Mouse (Mus musculus) MEL (cell line): ENCODE results near the gene Fbxw15. TPM values are rescaled to one million over a fixed set of nuclear protein-coding genes. Genes with fewer than 3 reads are reported as not detected.
"Not testable (repeated sequence)": the region's sequence is repeated elsewhere in the genome, so short reads cannot be mapped to it uniquely, and the experiment has no call there.

Experiments used
- DNase-seq: peaks from one replicate; pipeline ENCODE4 v3.0.0; 2011; ENCODE audit warnings: low read depth, low spot score
- H3K27ac ChIP-seq: 2 replicates; pipeline ENCODE4 v1.5.1; 2012; ENCODE audit warnings: low read depth, mild to moderate bottlenecking, control low read depth, low read length, moderate library complexity; ENCODE audit not compliant: control insufficient read depth
- H3K27me3 ChIP-seq, 2 experiments: fragments of 150-350 bp in 1 of 2; sonication (generic) in 1 of 2; 2 replicates each; pipeline ENCODE4 v1.6.1; 2012; ENCODE audit warnings: low read length in 2 of 2, mild to moderate bottlenecking in 2 of 2, improper control_type of control experiment in 1 of 2, moderate library complexity in 1 of 2; ENCODE audit not compliant: insufficient read depth in 2 of 2, control insufficient read depth in 1 of 2
- H3K36me3 ChIP-seq, 2 experiments: 2 replicates each; pipeline ENCODE4 v1.6.1; 2012 to 2014; ENCODE audit warnings: low read length in 2 of 2, improper control_type of control experiment in 1 of 2, inconsistent platforms in 1 of 2, mild to moderate bottlenecking in 1 of 2; ENCODE audit not compliant: insufficient read depth in 2 of 2, control insufficient read depth in 1 of 2
- H3K4me1 ChIP-seq, 2 experiments: fragments of 150-350 bp in 1 of 2; sonication (generic) in 1 of 2; 2 replicates each; pipeline ENCODE4 v1.6.1; 2012; ENCODE audit warnings: low read length in 2 of 2, improper control_type of control experiment in 1 of 2, mild to moderate bottlenecking in 1 of 2; ENCODE audit not compliant: insufficient read depth in 2 of 2, control insufficient read depth in 1 of 2
- H3K4me3 ChIP-seq, 2 experiments: fragments of 150-350 bp in 1 of 2; sonication (generic) in 1 of 2; 2 replicates each; pipeline ENCODE4 v1.5.1; 2012; ENCODE audit warnings: low read depth in 2 of 2, low read length in 2 of 2, mild to moderate bottlenecking in 2 of 2, moderate library complexity in 2 of 2, control low read depth in 1 of 2, improper control_type of control experiment in 1 of 2; ENCODE audit not compliant: control insufficient read depth in 1 of 2, insufficient read depth in 1 of 2
- H3K79me2 ChIP-seq: 2 replicates; pipeline ENCODE4 v1.6.1; 2012; ENCODE audit warnings: mild to moderate bottlenecking, low read length, moderate library complexity; ENCODE audit not compliant: control insufficient read depth, poor library complexity, insufficient read depth
- H3K9ac ChIP-seq: 2 replicates; pipeline ENCODE4 v1.6.1; 2012; ENCODE audit warnings: low read depth, mild to moderate bottlenecking, control low read depth, low read length, moderate library complexity; ENCODE audit not compliant: control insufficient read depth, poor library complexity, severe bottlenecking
- H3K9me3 ChIP-seq: fragments of 150-350 bp; sonication (generic); replicated peaks from 2 replicates; pipeline ENCODE4 v1.6.1; 2012; ENCODE audit warnings: mild to moderate bottlenecking, low read length, improper control_type of control experiment, moderate library complexity; ENCODE audit not compliant: insufficient read depth
- CTCF ChIP-seq, 3 experiments: IDR thresholded peaks in 2 of 3; conservative IDR thresholded peaks in 1 of 3; 2 replicates each; pipeline ENCODE4 v1.5.1; 2011 to 2012; ENCODE audit warnings: low read length in 3 of 3, low read depth in 2 of 3, mild to moderate bottlenecking in 2 of 3, improper control_type of control experiment in 1 of 3, inconsistent platforms in 1 of 3, mixed read lengths in 1 of 3, moderate library complexity in 1 of 3; ENCODE audit not compliant: control insufficient read depth in 1 of 3, insufficient read depth in 1 of 3, poor library complexity in 1 of 3, severe bottlenecking in 1 of 3
- MEF2A ChIP-seq: IDR thresholded peaks from 2 replicates; pipeline ENCODE4 v1.6.1; 2014; ENCODE audit warnings: low read depth, mild to moderate bottlenecking, inconsistent platforms, low read length, improper control_type of control experiment; ENCODE audit not compliant: poor library complexity, insufficient replicate concordance, severe bottlenecking; ENCODE audit errors: extremely low read depth
- SIN3A ChIP-seq: IDR thresholded peaks from 2 replicates; pipeline ENCODE4 v1.6.1; 2012; ENCODE audit warnings: low read length, improper control_type of control experiment, inconsistent platforms
- SMC3 ChIP-seq: IDR thresholded peaks from 2 replicates; pipeline ENCODE4 v1.6.1; 2011; ENCODE audit warnings: low read depth, low read length, improper control_type of control experiment
- USF1 ChIP-seq: IDR thresholded peaks from 2 replicates; pipeline ENCODE4 v1.6.1; 2014; ENCODE audit warnings: low read depth, mild to moderate bottlenecking, inconsistent platforms, low read length, improper control_type of control experiment, moderate library complexity
- polyA plus RNA-seq, 2 experiments: library from polyadenylated mRNA; stranded (reverse) in 1 of 2; unstranded in 1 of 2; fragments of >175 nt in 1 of 2; fragments of >200 nt in 1 of 2; gene quantifications; 2 replicates each; pipeline versions ENCODE4 v1.2.1 to v1.2.4; 2012; ENCODE audit warnings: low replicate concordance in 2 of 2, low read depth in 1 of 2; ENCODE audit not compliant: insufficient read length in 2 of 2, insufficient read depth in 1 of 2, missing spikeins in 1 of 2
- total RNA-seq: library from RNA; depleted of rRNA; stranded (reverse); fragments of 300-350 nt; gene quantifications from 2 replicates; pipeline ENCODE4 v1.2.3, GENCODE M21; 2012; rRNA removed

Gene Fbxw15
- not detected in 2 replicates for total RNA-seq
- not detected for polyA plus RNA-seq

- not testable (repeated sequence) for DNase-seq, H3K4me1 ChIP-seq, H3K36me3 ChIP-seq, H3K27ac ChIP-seq, H3K9ac ChIP-seq, H3K4me3 ChIP-seq, H3K27me3 ChIP-seq, H3K9me3 ChIP-seq, H3K79me2 ChIP-seq
Observed at GRCm38 (mm10) chr9:109568162-109568561, at the start of gene Fbxw15. Gene Fbxw15 (minus strand): TSS chr9:109568262.

GRCm38 (mm10) chr9:109606837-109607236 is 38.8 kb upstream of the Fbxw15 start:
- not testable (repeated sequence) for H3K79me2 ChIP-seq, H3K27me3 ChIP-seq, H3K36me3 ChIP-seq, H3K27ac ChIP-seq, H3K9me3 ChIP-seq, H3K4me1 ChIP-seq, H3K4me3 ChIP-seq, H3K9ac ChIP-seq
- peak; percentile 14 for DNase-seq
- peak in 2 of 3 experiments; percentile 15 to 30; a peak in 3 of 6 replicates for TF ChIP-seq CTCF (IDR thresholded peaks at IDR 0.05 in 2 of 3, conservative IDR thresholded peaks at IDR 0.05 in 1 of 3; ENCODE audit: control insufficient read depth in 1 of 3, insufficient read depth in 1 of 3, low read depth in 2 of 3, low read length in 3 of 3, poor library complexity in 1 of 3, severe bottlenecking in 1 of 3)
- peak; percentile 25; the same call in 1 of the 2 replicates for TF ChIP-seq SMC3

GRCm38 (mm10) chr9:109602128-109602527 is 34.1 kb upstream of the Fbxw15 start:
- not testable (repeated sequence) for H3K9ac ChIP-seq
- DNase-seq, result peak; percentile 22
- TF ChIP-seq SMC3 (peak; percentile 34), CTCF (IDR thresholded peaks at IDR 0.05 in 2 of 3, conservative IDR thresholded peaks at IDR 0.05 in 1 of 3; ENCODE audit: control insufficient read depth in 1 of 3, insufficient read depth in 1 of 3, low read depth in 2 of 3, low read length in 3 of 3, poor library complexity in 1 of 3, severe bottlenecking in 1 of 3) (peak; percentile 41 to 46 (median 46))
- TF ChIP-seq, all 39 proteins: peak for 2; not testable (repeated sequence) for 37
- H3K4me1 ChIP-seq, H3K27ac ChIP-seq, H3K9me3 ChIP-seq, H3K36me3 ChIP-seq, H3K4me3 ChIP-seq, H3K27me3 ChIP-seq, H3K79me2 ChIP-seq: not testable (repeated sequence)

- Histone ChIP-seq H3K9ac (no peak overlapping the region), H3K9me3 (no peaks in the 10 kb centered on the region), H3K27ac (no peak overlapping the region), H3K4me3 (no peak overlapping the region), H3K4me1 (no peaks in the 10 kb centered on the region), H3K36me3 (no peaks in the 10 kb centered on the region), H3K27me3 (no peaks in the 10 kb centered on the region), H3K79me2 (no peaks in the 10 kb centered on the region)
- DNase-seq, result no peak
- TF ChIP-seq SIN3A, result no peak
- TF ChIP-seq USF1, result no peak
- TF ChIP-seq MEF2A, result no peak
- TF ChIP-seq, all 39 proteins: peak for 0
Observed at GRCm38 (mm10) chr9:109597226-109597625, 29.2 kb upstream of the Fbxw15 start.
